In genomic region chr17:71862184-71862583, GRCm38 (mm10) we compare ENCODE assay signal across 16 mouse cellular contexts.
DNase-seq lines count a peak whose midpoint lies in the region; ATAC-seq and TF ChIP-seq lines count a peak whose summit lies in the region.
"Had no signal": no experiment of that assay in that cellular context is flagged by ENCODE, and none has a peak within 500 bp of the region (broad histone marks: within the 10 kb centered on the region; RNA-seq: fewer than 3 reads in every experiment).

No protein-coding gene starts in this region.

- no peaks in the 10 kb centered on the region for H3K27me3 ChIP-seq in forebrain, embryonic 14.5 days (replicated peaks; ENCODE audit: control insufficient read depth, insufficient read depth, low read length)
- H3K27me3 ChIP-seq in forebrain, embryonic 16.5 days (replicated peaks; ENCODE audit: control insufficient read depth, insufficient read depth, low read length), result no peaks in the 10 kb centered on the region
- no peaks in the 10 kb centered on the region for H3K27me3 ChIP-seq in hindbrain, postnatal 0 days (ENCODE audit: insufficient read depth, low read length)
- no peaks in the 10 kb centered on the region for H3K27me3 ChIP-seq in hindbrain, embryonic 14.5 days (ENCODE audit: control insufficient read depth, insufficient read depth, low read length)
- H3K27me3 ChIP-seq: embryonic facial prominence, embryonic 12.5 days; forebrain, embryonic 13.5 days had no signal

- TF ChIP-seq CTCF in hindbrain, postnatal 0 days (IDR thresholded peaks at IDR 0.05; ENCODE audit: low read depth), result no peak
- no peak for TF ChIP-seq CTCF in brain, embryonic 14.5 days (IDR thresholded peaks at IDR 0.05; ENCODE audit: borderline replicate concordance, extremely low read depth, insufficient read depth, insufficient read length)

- peaks cover 3% of the 10 kb centered on the region; the same call in 1 of the 2 replicates for H3K36me3 ChIP-seq in forebrain, embryonic 14.5 days (ENCODE audit: control insufficient read depth, insufficient read depth, low read length)
- no peaks in the 10 kb centered on the region for H3K36me3 ChIP-seq in forebrain, embryonic 16.5 days (ENCODE audit: control insufficient read depth, insufficient read depth)
- H3K36me3 ChIP-seq in hindbrain, postnatal 0 days (ENCODE audit: insufficient read depth, low read length), result no peaks in the 10 kb centered on the region
- H3K36me3 ChIP-seq in hindbrain, embryonic 14.5 days (replicated peaks; ENCODE audit: control insufficient read depth, insufficient read depth), result peaks cover 5% of the 10 kb centered on the region; the same call in 1 of the 2 replicates

- no peak overlapping the region for H3K9ac ChIP-seq in forebrain, embryonic 14.5 days (ENCODE audit: low read length)
- H3K9ac ChIP-seq in forebrain, embryonic 16.5 days (replicated peaks; ENCODE audit: low read depth, low read length), result no peak overlapping the region
- H3K9ac ChIP-seq in hindbrain, postnatal 0 days (replicated peaks; ENCODE audit: low read length), result no peak overlapping the region
- no peak overlapping the region for H3K9ac ChIP-seq in hindbrain, embryonic 14.5 days
- H3K9ac ChIP-seq: embryonic facial prominence, embryonic 12.5 days; forebrain, embryonic 13.5 days; forebrain, postnatal 0 days had no signal

- 71% methylated on average over 3 of the region's 3 CpGs for WGBS in forebrain, embryonic 14.5 days
- 73% methylated on average over 3 of the region's 3 CpGs for WGBS in forebrain, embryonic 16.5 days
- WGBS in hindbrain, postnatal 0 days, result 73% methylated on average over 3 of the region's 3 CpGs
- 94% methylated on average over 3 of the region's 3 CpGs for WGBS in hindbrain, embryonic 14.5 days

- peak; percentile 28 for DNase-seq in forebrain, embryonic 14.5 days (ENCODE audit: low spot score)
- DNase-seq in hindbrain, postnatal 0 days (ENCODE audit: low spot score), result peak; percentile 40
- no peak for DNase-seq in hindbrain, embryonic 14.5 days (ENCODE audit: low spot score)
- peak; percentile 58 for DNase-seq in brain, embryonic 14.5 days (ENCODE audit: low read depth)
- DNase-seq: adrenal gland, adult 2 months; adrenal gland, postnatal 10 days; adrenal gland, postnatal 25 days; cerebellum, adult 11-12 months; cerebellum, adult 2 months; cerebellum, adult 9-10 months; cerebellum, postnatal 25 days; forebrain, postnatal 0 days had no signal

- H3K4me1 ChIP-seq in forebrain, embryonic 14.5 days (ENCODE audit: control insufficient read depth, insufficient read depth, low read length), result no peaks in the 10 kb centered on the region
- H3K4me1 ChIP-seq in forebrain, embryonic 16.5 days (replicated peaks; ENCODE audit: control insufficient read depth, insufficient read depth, low read length), result no peaks in the 10 kb centered on the region
- H3K4me1 ChIP-seq in hindbrain, postnatal 0 days (ENCODE audit: insufficient read depth, low read length), result no peaks in the 10 kb centered on the region
- H3K4me1 ChIP-seq in hindbrain, embryonic 14.5 days (replicated peaks; ENCODE audit: control insufficient read depth, insufficient read depth, low read length), result no peaks in the 10 kb centered on the region
- H3K4me1 ChIP-seq: embryonic facial prominence, embryonic 10.5 days; embryonic facial prominence, embryonic 12.5 days; forebrain, embryonic 13.5 days had no signal

- no peaks in the 10 kb centered on the region for H3K9me3 ChIP-seq in forebrain, embryonic 14.5 days (replicated peaks; ENCODE audit: control insufficient read depth, low read length)
- no peaks in the 10 kb centered on the region for H3K9me3 ChIP-seq in forebrain, embryonic 16.5 days (ENCODE audit: control insufficient read depth, low read length)
- no peaks in the 10 kb centered on the region for H3K9me3 ChIP-seq in hindbrain, postnatal 0 days (ENCODE audit: low read length)
- no peaks in the 10 kb centered on the region for H3K9me3 ChIP-seq in hindbrain, embryonic 14.5 days (ENCODE audit: control insufficient read depth, low read length)
- H3K9me3 ChIP-seq: embryonic facial prominence, embryonic 10.5 days; embryonic facial prominence, embryonic 12.5 days; forebrain, embryonic 13.5 days had no signal

- no peak for ATAC-seq in forebrain, embryonic 14.5 days
- no peak for ATAC-seq in forebrain, embryonic 16.5 days
- no peak for ATAC-seq in hindbrain, postnatal 0 days
- no peak for ATAC-seq in hindbrain, embryonic 14.5 days (ENCODE audit: low FRiP score)
- ATAC-seq: forebrain, embryonic 13.5 days; forebrain, postnatal 0 days had no signal

- H3K27ac ChIP-seq in forebrain, embryonic 14.5 days (ENCODE audit: low read depth, low read length), result no peak overlapping the region
- no peak overlapping the region for H3K27ac ChIP-seq in forebrain, embryonic 16.5 days (ENCODE audit: low read length)
- H3K27ac ChIP-seq in hindbrain, postnatal 0 days, result no peak overlapping the region
- no peak overlapping the region for H3K27ac ChIP-seq in hindbrain, embryonic 14.5 days
- H3K27ac ChIP-seq: embryonic facial prominence, embryonic 10.5 days; embryonic facial prominence, embryonic 12.5 days; forebrain, embryonic 13.5 days had no signal

- no peak overlapping the region for H3K4me3 ChIP-seq in forebrain, embryonic 14.5 days (ENCODE audit: low read depth, low read length)
- H3K4me3 ChIP-seq in forebrain, embryonic 16.5 days (replicated peaks; ENCODE audit: low read length), result no peak overlapping the region
- no peak overlapping the region for H3K4me3 ChIP-seq in hindbrain, postnatal 0 days (ENCODE audit: low read length)
- no peak overlapping the region for H3K4me3 ChIP-seq in hindbrain, embryonic 14.5 days (replicated peaks; ENCODE audit: low read length)
- H3K4me3 ChIP-seq: embryonic facial prominence, embryonic 10.5 days; embryonic facial prominence, embryonic 12.5 days; forebrain, embryonic 13.5 days had no signal

- H3K4me2 ChIP-seq in forebrain, embryonic 14.5 days (ENCODE audit: low read length), result no peak overlapping the region
- no peak overlapping the region for H3K4me2 ChIP-seq in forebrain, embryonic 16.5 days (ENCODE audit: low read length)
- no peak overlapping the region for H3K4me2 ChIP-seq in hindbrain, postnatal 0 days (ENCODE audit: low read depth, low read length)
- no peak overlapping the region for H3K4me2 ChIP-seq in hindbrain, embryonic 14.5 days (replicated peaks)
- H3K4me2 ChIP-seq: embryonic facial prominence, embryonic 12.5 days; forebrain, embryonic 13.5 days had no signal

- no peak for TF ChIP-seq POLR2A in brain, embryonic 14.5 days (IDR thresholded peaks at IDR 0.05; ENCODE audit: borderline replicate concordance, extremely low read depth, insufficient read depth, insufficient read length, poor library complexity, severe bottlenecking)
